Mouse (Mus musculus) ES-CJ7 (cell line): ENCODE results near the gene Lmod3.
A peak's percentile ranks its signal among the peaks of the same experiment; 100 is the strongest.

ENCODE experiments used
- DNase-seq: peaks from one replicate; pipeline ENCODE4 v3.0.0; 2011; ENCODE audit warnings: low read depth, low spot score

Gene Lmod3

DNA sequence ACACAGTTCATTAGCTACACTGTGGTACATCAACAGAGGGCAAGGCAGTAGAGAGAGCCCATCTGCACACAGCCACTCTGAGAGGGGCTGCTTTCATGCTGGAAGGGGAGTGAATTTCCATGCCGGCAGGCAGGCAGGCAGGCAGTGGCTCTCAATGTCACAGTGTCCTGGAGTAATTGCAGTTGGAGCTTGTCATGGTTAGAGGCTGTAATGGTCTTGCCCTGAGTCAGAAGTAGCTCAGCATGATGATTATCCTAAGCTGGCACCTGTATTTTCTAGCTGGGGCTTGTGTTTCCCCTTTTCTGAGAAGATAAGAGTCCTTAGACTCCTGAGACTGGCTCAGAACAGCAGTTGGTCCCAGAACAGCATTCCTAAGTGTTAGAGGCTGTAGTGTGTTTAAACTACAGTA lies 26.5 kb downstream of the Lmod3 start:
- DNase-seq, result no peak

DNA sequence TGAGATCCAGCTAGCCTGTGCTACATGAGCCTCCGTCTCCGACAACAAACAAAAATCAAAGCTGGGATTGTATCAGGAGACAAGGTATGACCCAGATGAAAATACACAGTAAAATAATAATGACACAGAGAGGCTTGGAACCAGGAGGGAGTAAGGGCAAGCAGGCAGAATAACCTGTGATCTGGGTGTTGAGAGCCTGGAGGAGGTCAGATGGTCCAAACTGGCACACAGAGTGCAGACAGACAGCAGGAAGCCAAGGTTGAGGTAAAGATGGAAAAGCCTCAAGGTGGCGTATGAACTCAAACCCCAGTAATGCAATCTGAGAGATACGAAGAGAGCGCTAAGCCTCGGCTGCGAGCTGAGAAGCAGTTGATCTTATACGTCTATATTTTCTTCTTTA lies 28.1 kb downstream of the Lmod3 start:
- DNase-seq, result no peak

DNA sequence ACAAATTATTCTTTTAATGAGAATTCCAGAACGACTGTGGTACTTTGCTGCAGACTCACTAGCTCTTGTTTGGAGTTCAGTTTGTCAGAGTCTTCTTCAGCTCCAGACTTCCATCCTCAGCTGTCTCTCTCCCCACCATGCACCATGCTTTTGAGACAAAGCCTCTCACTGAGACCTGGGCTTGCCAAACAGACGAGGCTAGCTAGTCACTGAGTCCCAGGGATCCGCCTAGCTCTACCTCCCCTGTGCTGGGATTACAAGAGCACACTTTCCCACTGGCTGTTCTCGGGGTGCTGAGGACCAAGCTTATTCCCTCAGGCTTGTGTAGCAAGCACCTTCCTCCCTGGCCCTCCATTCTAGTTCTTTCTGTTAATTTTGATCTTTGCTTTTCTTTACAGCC lies 29.0 kb downstream of the Lmod3 start:
- no peak for DNase-seq

DNA sequence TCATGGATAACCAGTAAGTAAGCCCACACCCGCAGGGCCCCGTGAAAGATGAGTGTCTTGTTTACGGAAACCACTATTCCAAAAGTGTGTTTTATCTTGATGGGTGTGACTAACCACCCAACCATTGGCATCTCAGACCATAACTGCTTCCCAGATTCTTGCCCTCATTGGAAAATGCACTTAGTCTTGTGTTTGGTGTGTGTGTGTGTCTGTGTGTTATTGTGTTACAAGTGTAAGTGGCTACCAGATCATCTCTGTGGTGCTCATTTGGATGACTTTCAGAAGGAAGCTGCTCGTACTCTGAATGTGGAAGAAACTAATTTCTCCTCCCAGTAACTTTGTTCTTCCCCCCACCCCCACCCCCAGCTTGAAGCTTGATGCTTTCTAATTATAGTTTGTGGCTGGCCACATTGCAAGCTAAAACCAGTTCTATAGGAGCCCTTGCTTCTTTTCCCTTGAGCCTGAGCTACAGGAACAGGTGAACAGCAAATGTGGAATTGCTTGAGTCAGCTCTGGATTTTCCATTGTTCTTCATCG lies 29.6 kb downstream of the Lmod3 start:
- DNase-seq, result no peak

DNA sequence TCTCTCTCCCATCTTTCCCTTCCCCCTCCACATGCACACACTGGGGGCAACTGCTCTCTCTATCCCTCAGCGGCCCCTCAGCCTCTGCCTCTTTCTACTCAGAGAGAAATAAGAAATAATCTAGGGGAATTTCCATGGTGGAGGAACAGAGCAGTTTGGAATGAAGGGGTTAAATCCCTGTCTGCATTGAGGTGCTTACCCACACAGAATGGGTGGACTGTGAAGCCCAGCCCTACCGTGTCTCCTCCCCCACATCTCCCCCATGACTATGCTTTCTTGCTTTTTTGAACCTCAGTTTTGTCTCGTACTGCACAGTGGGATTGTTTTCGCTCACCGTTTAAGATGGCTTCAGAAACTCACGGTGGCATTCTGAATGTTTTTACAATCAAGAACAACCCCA lies 30.2 kb downstream of the Lmod3 start:
- DNase-seq, result no peak

DNA sequence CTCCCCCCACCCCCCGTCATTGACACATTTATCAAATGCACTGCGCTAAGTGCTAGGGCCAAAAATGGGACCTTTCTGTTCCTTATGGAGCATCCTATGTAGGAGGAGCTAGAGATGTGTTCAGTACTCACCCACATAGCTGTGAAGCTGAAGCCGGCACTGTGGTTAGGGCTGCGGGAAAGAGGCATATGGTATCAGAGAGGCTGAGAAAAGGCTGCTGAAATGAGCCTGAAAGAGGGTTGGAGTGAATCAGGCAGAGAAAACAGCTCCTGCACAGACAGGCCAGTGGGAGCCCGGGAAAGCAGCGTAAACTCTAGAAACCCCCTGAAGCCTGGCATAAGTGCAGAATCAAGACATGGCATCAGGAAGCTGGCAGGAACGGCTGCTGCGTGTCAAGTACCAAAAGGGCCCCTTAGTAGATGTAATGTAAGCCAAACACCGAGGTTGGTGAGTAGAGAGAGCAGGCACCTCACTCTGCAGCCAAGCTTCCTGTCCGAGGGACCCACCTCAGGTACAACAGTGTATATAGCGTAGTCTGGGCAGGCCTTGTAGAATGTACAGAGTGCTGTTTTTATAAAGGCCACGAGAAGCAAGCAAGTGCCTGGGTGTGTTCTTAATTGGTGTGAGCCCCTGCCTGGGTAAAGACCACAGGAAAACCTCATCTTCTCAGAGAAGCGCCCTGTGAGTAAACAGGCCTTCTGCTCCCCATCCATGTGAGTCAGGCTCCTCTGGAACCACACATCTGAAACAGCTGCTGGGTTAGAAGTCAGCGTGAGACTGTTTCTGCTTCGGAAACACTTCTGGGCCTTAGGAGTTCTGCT lies 31.1 kb downstream of the Lmod3 start:
- no peak for DNase-seq

DNA sequence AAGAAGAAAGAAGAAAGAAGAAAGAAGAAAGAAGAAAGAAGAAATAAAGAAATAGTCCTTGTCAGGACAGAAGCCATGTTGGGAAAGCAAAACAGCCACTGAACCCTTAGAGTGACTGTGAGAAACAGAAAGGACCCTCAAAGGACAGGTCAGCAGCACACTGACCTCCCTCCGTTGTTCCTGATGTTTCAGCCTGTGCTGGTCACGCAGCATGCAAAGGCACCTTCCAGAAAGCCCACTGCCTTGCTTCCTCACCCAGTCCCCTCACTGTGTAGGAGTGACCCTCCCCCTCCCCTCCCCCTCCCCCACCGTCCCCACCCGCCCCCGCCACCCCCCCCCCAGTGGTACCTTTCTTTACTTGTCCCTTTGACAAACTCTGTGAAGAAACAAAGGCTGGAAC lies 31.9 kb downstream of the Lmod3 start:
- no peak for DNase-seq

DNA sequence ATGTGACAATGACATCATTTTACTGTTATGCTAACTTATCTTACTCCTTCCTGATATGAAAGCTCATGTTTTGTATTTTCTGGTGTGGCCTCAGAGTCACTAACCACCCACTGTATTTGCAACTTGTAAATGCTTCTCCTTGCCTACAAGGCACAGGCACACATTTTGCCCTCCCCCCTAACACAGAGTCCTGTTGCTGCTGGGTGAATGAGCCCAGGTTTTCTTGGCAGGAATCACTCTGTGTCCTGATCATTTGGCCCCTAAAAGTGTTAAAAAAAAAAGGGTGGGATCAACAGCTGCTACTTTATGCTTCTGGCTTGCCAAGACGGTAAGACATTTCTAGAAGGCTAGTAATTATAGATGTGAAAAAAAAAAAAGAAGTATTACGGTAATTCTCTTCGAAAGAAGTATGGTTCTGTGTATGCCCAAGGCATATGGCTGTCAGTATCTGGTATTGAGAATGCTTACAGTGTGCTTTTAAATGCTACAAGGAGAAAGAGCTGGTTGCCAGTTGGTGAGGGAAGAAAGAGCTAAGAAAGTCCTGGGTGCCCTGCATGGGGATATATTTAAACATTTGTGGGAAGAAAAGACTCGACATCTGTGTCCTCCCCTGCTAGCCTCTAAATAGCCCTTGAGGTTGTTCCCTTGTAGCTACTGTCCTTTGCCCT lies 36.3 kb downstream of the Lmod3 start:
- no peak for DNase-seq

DNA sequence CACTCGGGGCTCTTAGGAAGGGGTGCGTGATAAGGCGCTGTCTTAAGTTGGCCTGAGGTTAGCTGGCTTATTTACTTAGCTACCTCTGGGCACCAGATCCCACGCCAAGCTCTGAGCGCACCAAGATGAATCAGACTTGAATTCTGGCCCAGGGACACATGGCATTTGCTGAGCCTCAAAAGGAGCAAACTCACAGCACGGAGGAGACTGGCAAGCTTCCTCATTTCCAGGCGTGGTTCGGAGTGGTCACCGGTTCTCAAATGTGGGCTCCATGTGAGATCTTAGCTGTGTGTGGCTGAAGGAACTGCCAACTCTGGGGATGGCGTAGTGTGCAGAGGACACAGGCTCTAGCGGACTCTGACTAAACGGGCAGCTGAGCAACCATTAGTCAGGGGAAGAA lies 40.6 kb downstream of the Lmod3 start:
- DNase-seq, result no peak

DNA sequence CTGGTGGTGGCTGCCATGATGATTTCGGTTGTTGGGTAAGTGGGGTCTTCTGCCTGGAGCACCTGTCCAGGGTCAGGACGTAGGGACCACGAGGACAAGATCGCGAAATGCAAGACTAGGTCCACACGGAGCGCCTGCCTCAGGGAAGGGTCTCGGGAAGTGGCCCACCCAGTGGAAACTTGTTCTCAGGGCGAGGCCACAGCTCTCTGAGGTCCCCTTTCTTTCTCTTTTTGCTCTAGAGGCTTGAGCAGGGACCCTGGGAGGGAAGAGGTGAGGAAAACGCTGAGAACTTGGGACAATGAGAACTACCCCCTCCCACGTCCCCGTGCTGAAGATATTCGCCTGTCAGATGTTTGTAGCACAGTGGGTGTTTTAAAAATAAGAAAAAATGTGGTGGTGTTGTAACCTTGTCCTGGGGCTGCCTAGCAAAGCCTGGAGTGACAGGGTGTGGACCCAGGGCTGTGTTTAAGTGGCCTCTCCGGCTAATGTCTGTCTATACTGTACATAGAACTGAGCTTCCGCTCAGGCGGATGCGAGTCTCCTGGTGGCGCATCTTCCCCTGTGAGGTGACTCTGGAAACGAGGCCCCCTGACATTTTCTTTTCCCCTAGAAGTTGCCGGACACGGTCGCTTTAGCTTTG lies 41.5 kb downstream of the Lmod3 start:
- DNase-seq, result peak; percentile 33

DNA sequence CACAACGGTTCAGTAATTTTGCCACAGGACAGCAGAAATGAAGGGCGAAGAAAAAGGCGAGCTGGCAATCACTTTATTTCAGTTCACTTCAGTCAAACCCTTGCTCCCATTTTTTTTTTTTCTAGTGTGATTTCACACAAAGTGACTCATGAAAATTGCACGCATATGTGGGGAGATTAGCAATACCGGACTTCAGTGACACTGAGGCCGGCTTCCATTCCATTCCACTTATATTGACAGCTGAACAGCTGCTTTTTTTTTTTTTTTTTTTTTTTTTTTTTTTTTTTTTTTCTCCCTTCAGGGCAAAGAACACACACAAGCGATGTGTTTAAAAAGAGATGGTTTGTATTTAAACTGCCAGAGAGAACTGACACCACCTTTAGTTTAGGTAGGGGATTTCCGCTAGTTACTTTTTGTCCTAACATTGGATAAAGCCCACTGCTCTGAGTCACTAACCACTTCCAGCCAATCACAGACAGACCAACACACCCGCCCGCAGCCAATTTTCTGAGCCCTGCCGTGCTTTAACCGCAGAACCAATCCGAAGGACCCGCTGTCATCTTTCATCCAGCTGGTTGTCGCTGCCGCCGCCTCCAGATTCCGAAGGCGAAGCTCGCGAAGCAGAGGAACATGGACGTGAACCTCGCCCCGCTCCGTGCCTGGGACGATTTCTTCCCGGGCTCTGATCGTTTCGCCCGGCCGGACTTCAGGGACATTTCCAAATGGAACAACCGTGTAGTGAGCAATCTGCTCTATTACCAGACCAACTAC lies 42.2 kb downstream of the Lmod3 start, which contains the start of gene Arl6ip5:
Arl6ip5 (plus strand) TSS at position 499 of the 771 bp plus-strand sequence.
- DNase-seq, result peak; percentile 95

DNA sequence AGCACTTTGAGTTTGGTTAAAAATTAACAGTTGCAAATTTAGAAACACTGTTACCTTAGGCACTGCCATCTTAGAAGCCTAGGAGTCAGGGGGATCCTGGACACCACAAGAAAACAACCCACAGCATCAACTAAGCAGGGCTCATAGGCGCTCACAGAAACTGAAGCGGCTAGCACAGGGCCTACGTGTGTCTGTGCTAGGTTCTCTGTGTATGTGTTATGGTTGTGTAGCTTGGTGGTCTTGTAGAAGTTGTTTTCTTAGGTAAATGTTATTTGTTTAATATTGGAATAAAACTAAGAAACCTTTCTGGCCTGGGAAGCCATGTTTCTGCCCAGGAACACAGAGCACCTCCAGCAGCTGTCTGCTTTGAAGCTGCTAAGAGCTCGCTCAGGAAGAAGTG lies 42.8 kb downstream of the Lmod3 start:
- DNase-seq, result no peak

DNA sequence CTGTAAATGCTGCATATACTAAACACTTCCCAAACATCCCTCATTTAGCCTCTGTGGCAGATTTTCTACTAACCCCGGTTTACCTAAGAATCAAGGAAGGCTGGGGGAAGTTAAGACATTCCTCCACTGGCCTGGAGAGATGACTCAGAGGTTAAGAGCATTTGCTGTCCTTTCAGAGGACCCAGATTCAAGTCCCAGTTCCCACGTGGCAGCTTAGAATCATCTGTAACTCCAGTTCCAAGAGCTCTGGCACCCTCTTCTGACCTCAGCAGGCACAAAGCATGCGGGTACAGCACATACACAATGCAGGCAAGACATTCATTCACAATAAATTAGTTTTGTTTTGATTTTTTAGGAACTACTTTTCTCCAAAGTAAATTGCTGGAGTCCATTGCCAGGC lies 43.4 kb downstream of the Lmod3 start:
- DNase-seq, result peak; percentile 70

DNA sequence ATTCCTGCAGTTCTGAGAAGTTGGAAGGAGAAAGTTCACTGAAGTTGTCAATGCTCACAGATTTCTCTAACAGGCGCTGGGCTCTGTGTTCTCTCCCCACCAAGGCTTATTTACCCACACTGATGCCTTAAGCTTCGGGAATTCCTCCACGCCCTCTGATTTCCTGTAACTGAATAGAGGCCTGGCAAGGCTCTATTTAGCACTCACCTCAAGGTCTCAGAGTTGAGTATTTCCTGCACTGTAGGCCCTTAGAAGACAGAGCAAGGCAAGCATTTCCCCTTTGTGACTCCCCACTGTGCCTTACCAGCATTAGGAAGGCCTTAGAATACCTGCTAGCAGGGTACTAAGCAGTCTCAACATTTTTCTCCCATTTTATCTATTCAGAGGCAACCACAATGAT lies 44.2 kb downstream of the Lmod3 start:
- peak; percentile 93 for DNase-seq

DNA sequence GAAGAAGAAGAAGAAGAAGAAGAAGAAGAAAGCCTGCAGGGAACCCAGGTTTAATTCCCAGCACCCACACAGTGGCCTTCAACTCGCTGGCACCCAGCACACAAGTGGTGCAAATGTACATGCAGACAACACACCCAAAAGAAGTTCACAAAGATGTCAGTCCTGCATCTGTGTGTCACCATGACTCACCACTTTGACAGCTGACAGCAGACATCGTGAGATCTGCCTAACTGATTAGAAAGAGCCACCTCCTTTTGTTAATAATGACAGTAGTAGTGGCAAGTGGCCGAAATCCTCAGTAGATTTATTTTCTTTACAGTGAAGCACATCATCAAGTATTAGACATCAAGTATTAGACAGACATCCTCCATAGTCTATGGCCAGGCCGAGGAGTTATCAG lies 45.5 kb downstream of the Lmod3 start:
- DNase-seq, result no peak

DNA sequence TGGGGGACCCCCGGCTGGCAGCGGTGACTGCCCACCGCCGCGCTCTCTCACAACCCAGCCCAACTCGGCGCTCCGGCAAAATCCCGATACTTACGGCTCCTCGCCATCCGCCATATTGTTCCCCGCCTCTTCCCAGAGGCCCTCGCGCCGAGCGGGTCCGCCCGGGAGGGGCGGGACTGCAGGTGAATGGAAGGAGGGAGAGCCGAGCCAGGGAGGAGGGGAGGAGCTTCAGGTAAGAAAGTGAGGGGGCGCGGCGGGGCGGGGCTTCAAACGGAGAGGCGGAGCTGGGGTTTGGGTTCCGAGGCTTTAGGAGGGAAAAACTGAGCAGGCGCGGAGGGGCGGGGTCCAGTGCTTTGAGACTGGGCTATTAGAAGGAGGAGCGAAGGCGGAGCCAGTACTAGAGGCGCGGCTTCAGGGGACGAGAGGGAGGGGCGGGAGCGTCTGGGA lies 47.1 kb downstream of the Lmod3 start, which contains the start of gene Uba3:
Uba3 (minus strand) TSS at position 209 of the 447 bp plus-strand sequence.
- DNase-seq, result peak; percentile 99

DNA sequence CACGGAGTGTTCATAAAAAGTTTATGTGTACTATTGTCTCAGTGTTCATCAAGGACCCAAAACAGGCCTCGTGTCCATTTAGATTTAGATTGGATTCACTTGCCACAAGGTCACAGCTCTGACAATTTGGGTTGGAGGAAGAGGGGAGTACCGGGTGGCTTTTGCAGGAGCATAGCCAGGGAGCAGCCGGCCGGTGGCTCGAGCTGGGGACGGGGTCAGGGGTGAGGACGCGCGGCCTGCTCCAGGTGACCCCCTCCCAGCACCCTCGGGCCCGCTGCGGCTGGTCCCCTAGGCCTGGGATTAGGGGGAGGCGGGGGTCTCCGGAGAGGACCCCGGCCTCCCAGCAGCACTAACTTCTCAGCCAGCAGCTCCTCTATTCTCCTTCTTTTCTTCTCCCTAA lies 47.6 kb downstream of the Lmod3 start:
- DNase-seq, result no peak

DNA sequence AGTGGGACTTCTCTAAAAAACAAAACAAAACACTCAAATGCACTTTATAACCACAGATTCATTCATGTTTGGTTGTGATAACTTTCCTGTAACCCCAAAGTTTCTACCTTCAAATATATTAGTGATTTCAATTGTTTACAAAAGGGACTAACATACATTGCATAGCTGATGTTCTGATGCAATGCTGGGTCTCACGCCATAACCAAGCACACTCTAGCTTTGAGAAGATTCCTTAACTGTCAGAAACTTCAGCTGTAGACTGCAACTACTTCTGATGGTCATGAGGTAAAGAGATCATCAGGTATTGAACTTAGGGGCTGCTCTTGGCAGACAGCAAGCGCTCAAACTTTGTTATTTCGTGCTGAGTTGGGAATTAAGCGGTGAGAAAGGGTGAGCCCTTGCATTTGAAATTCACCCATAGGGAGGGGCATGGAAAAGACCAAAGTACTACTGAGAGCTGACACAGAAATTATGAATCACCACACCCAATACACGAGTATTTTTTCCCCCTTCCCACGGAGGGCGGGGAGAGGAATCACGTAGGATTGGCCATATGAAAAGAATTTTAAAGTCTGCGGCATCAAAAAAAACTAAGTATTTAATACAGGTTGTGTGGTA lies 48.2 kb downstream of the Lmod3 start:
- no peak for DNase-seq

DNA sequence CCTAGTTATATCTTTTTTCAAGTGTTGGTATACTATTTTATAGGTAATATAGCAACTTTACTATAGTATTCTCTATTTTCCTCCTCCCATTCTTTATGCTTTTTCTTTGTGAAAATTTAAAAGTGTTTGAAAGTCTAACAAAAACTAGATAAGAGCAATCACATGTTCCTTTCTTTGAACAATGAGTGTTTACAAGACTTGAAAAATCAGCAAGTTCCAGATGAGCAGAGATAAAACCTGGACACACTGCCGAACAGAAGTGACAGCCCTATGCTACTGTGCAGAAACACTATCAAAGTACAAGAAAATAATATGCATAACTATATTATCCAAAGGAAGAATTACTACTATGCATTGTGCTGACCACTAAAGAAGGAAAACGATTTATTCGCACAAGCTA lies 50.1 kb downstream of the Lmod3 start:
- DNase-seq, result no peak

DNA sequence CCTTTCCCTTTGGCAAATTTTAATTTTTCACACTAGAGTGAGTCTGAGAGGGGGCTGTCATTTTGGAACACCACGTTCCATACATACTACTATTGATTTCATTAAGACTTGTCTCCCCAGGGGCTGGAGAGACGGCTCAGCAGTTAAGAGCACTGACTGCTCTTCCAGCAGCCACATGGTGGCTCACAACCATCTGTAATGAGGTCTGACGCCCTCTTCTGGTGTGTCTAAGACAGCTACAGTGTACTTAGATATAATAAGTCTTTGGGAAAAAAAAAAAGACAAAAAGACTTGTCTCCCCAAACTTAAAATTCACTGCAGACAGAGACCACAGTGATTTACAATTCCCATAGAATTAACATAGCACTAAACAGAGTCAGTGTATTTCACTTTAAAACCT lies 52.1 kb downstream of the Lmod3 start:
- DNase-seq, result no peak
